Mouse (Mus musculus): ENCODE data around the gene Atn1. TPM values are rescaled to one million over a fixed set of nuclear protein-coding genes. Genes with fewer than 3 reads are reported as not detected.
A peak's percentile ranks its signal among the peaks of the same experiment; 100 is the strongest.

Atn1 gene
- total and polyA plus RNA-seq, 3 experiments: 1.9 to 58.8 (median 58.7) TPM

- peaks cover 38% of the 10 kb centered on the region for H3K4me1 ChIP-seq (ENCODE audit: insufficient read depth, low read depth, low read length)
- TF ChIP-seq GATA2 (IDR thresholded peaks at IDR 0.05; ENCODE audit: borderline replicate concordance, low read depth, low read length): no peak
- TF ChIP-seq CTCF (IDR thresholded peaks at IDR 0.05; ENCODE audit: low read depth, low read length): peak; percentile 98
- H3K4me3 ChIP-seq (ENCODE audit: low read depth, low read length): no peak overlapping the region; the same call in 1 of the 2 replicates
- H3K9me3 ChIP-seq (replicated peaks): no peaks in the 10 kb centered on the region
- peaks cover 69% of the 10 kb centered on the region for H3K27me3 ChIP-seq (ENCODE audit: insufficient read depth, low read length)
- H3K36me3 ChIP-seq (replicated peaks): no peaks in the 10 kb centered on the region
- DNase-seq (ENCODE audit: low spot score): peak; percentile 75
- ATAC-seq (ENCODE audit: extremely low read depth, insufficient number of reproducible peaks, low FRiP score, poor library complexity, severe bottlenecking): peak; percentile 50; the same call in 1 of the 2 replicates
Measured at GRCm38 (mm10) chr6:124759259-124759658, 2.9 kb upstream of the Atn1 start.

GRCm38 (mm10) chr6:124758849-124759232 lies 2.5 kb upstream of the Atn1 start:
- Histone ChIP-seq H3K9me3 (replicated peaks) (no peaks in the 10 kb centered on the region), H3K36me3 (replicated peaks) (no peaks in the 10 kb centered on the region), H3K4me1 (ENCODE audit: insufficient read depth, low read depth, low read length) (peaks cover 38% of the 10 kb centered on the region), H3K27me3 (ENCODE audit: insufficient read depth, low read length) (peaks cover 66% of the 10 kb centered on the region), H3K4me3 (ENCODE audit: low read depth, low read length) (no peak overlapping the region; the same call in 1 of the 2 replicates)
- TF ChIP-seq TAL1 (conservative IDR thresholded peaks at IDR 0.05; ENCODE audit: low read depth, low read length): no peak
- no peak for TF ChIP-seq GATA1 (IDR thresholded peaks at IDR 0.05; ENCODE audit: borderline replicate concordance, low read length)
- TF ChIP-seq POLR2AphosphoS5 (IDR thresholded peaks at IDR 0.05; ENCODE audit: insufficient replicate concordance, low read depth, low read length): no peak
- no peak for TF ChIP-seq CTCF (IDR thresholded peaks at IDR 0.05; ENCODE audit: low read depth, low read length)
- TF ChIP-seq GATA2 (IDR thresholded peaks at IDR 0.05; ENCODE audit: borderline replicate concordance, low read depth, low read length): no peak
- ATAC-seq (ENCODE audit: extremely low read depth, insufficient number of reproducible peaks, low FRiP score, poor library complexity, severe bottlenecking) (no peak), DNase-seq (ENCODE audit: low spot score) (no peak)

DNA sequence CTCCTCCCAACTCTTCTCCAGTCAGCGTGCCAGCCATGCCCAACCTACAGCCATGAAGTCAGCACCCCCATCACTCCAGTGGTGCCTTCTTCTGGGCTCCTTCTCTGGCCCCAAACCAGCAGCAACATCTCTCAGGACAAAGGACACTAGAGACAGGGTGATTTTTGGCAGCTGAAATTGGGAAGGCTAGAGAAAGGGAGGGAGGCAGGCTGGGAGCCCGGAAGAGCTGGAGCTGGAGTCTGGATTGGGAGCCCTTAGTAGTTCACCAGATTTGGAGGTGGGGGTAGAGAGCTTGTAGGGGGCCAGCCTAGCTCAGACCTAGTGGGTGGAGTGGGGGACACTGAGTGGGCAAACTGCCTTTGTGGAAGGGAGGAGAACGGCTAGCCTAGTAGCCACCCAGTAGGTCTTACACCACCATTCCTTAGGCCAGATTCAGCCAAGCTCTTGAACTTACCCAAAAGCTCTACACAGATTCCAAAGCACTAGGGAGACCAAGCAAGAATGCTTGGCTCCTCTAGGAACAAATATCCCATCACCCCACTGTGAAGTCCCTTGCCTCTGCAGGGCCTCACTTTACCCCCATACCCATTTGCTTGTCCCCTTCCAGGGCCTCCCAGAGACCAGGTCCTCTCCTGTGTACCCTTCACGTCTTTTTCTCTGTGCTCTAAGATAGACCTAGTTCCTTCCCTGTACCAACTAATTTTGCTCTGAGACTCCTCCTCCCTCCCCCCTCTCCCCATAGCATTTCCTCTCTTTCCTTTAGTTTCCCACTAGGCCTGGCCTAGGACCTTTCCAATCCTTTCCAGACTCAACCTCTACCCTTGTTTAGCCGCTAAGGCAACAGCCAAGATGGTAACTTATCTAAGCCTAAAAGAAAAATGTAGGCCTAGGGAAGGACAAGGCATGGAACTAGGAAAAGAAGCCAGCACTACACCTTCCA lies 1.9 kb upstream of the Atn1 start:
- no peak for DNase-seq (ENCODE audit: low spot score)
- H3K4me1 ChIP-seq (ENCODE audit: insufficient read depth, low read depth, low read length): peaks cover 38% of the 10 kb centered on the region
- no peak overlapping the region for H3K4me3 ChIP-seq (ENCODE audit: low read depth, low read length)
- TF ChIP-seq CTCF (IDR thresholded peaks at IDR 0.05; ENCODE audit: low read depth, low read length) (no peak), POLR2AphosphoS5 (IDR thresholded peaks at IDR 0.05; ENCODE audit: insufficient replicate concordance, low read depth, low read length) (no peak), TAL1 (conservative IDR thresholded peaks at IDR 0.05; ENCODE audit: low read depth, low read length) (no peak), GATA2 (IDR thresholded peaks at IDR 0.05; ENCODE audit: borderline replicate concordance, low read depth, low read length) (no peak), GATA1 (IDR thresholded peaks at IDR 0.05; ENCODE audit: borderline replicate concordance, low read length) (no peak)
- no peaks in the 10 kb centered on the region for H3K9me3 ChIP-seq (replicated peaks)
- H3K36me3 ChIP-seq (replicated peaks): no peaks in the 10 kb centered on the region
- no peak for ATAC-seq (ENCODE audit: extremely low read depth, insufficient number of reproducible peaks, low FRiP score, poor library complexity, severe bottlenecking)
- peaks cover 64% of the 10 kb centered on the region for H3K27me3 ChIP-seq (ENCODE audit: insufficient read depth, low read length)

GRCm38 (mm10) chr6:124757351-124757880 lies 1.1 kb upstream of the Atn1 start:
- Histone ChIP-seq H3K9me3 (replicated peaks) (no peaks in the 10 kb centered on the region), H3K4me1 (ENCODE audit: insufficient read depth, low read depth, low read length) (peaks cover 38% of the 10 kb centered on the region), H3K36me3 (replicated peaks) (no peaks in the 10 kb centered on the region), H3K27me3 (ENCODE audit: insufficient read depth, low read length) (peaks cover 57% of the 10 kb centered on the region), H3K4me3 (ENCODE audit: low read depth, low read length) (no peak overlapping the region)
- ATAC-seq (ENCODE audit: extremely low read depth, insufficient number of reproducible peaks, low FRiP score, poor library complexity, severe bottlenecking): no peak
- DNase-seq (ENCODE audit: low spot score): no peak
- TF ChIP-seq GATA2 (IDR thresholded peaks at IDR 0.05; ENCODE audit: borderline replicate concordance, low read depth, low read length) (no peak), POLR2AphosphoS5 (IDR thresholded peaks at IDR 0.05; ENCODE audit: insufficient replicate concordance, low read depth, low read length) (no peak), TAL1 (conservative IDR thresholded peaks at IDR 0.05; ENCODE audit: low read depth, low read length) (no peak), CTCF (IDR thresholded peaks at IDR 0.05; ENCODE audit: low read depth, low read length) (no peak), GATA1 (IDR thresholded peaks at IDR 0.05; ENCODE audit: borderline replicate concordance, low read length) (no peak)

DNA sequence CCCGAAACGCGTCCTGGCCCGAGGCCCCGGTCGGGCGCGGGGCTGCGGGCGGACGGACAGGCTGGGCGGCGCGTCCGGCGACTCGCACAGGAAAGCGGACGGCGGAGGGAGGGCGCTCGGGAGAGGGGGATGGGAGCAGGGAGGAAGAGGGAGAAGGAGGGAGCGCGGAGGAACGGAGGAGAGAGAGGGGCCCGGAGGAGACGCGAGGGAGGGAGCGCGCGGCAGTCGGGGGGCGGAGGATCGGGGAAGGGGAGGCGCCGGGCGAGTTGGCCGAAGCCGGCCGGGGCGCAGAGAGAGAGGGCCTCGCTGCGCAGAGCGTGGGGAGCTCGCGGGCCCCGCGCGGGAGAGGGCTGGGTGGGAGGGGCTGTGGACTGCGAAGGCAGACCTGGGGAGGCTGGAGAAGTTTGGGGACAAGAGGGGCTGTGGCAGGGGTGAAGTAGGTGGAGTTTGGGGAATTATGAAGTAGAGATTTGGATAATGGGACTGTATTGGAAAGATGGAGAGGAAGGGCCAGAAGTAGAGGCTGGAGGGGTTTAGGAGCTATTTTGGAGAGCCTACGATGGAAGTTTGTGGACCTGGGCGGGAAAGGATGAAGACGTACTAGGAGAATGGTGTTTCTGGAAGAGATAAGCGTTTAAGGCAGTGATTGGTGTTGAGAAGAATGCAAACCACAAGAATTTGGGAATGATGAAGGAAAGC lies 477 bp upstream of the Atn1 start:
- Histone ChIP-seq H3K27me3 (ENCODE audit: insufficient read depth, low read length) (peaks cover 60% of the 10 kb centered on the region), H3K4me1 (ENCODE audit: insufficient read depth, low read depth, low read length) (peaks cover 38% of the 10 kb centered on the region), H3K4me3 (ENCODE audit: low read depth, low read length) (peak overlapping the region; percentile 74), H3K36me3 (replicated peaks) (no peaks in the 10 kb centered on the region), H3K9me3 (replicated peaks) (no peaks in the 10 kb centered on the region)
- TF ChIP-seq CTCF (IDR thresholded peaks at IDR 0.05; ENCODE audit: low read depth, low read length): no peak
- no peak for TF ChIP-seq GATA1 (IDR thresholded peaks at IDR 0.05; ENCODE audit: borderline replicate concordance, low read length)
- TF ChIP-seq TAL1 (conservative IDR thresholded peaks at IDR 0.05; ENCODE audit: low read depth, low read length): no peak
- TF ChIP-seq POLR2AphosphoS5 (IDR thresholded peaks at IDR 0.05; ENCODE audit: insufficient replicate concordance, low read depth, low read length): no peak
- no peak for TF ChIP-seq GATA2 (IDR thresholded peaks at IDR 0.05; ENCODE audit: borderline replicate concordance, low read depth, low read length)
- ATAC-seq (ENCODE audit: extremely low read depth, insufficient number of reproducible peaks, low FRiP score, poor library complexity, severe bottlenecking) (peak; percentile 40), DNase-seq (ENCODE audit: low spot score) (peak; percentile 58)

GRCm38 (mm10) chr6:124755306-124755705 lies 1.0 kb downstream of the Atn1 start:
- TF ChIP-seq GATA2 (IDR thresholded peaks at IDR 0.05; ENCODE audit: borderline replicate concordance, low read depth, low read length) (no peak), POLR2AphosphoS5 (IDR thresholded peaks at IDR 0.05; ENCODE audit: insufficient replicate concordance, low read depth, low read length) (no peak), GATA1 (IDR thresholded peaks at IDR 0.05; ENCODE audit: borderline replicate concordance, low read length) (no peak), TAL1 (conservative IDR thresholded peaks at IDR 0.05; ENCODE audit: low read depth, low read length) (no peak), CTCF (IDR thresholded peaks at IDR 0.05; ENCODE audit: low read depth, low read length) (no peak)
- ATAC-seq (ENCODE audit: extremely low read depth, insufficient number of reproducible peaks, low FRiP score, poor library complexity, severe bottlenecking) (no peak), DNase-seq (ENCODE audit: low spot score) (no peak)
- Histone ChIP-seq H3K4me3 (ENCODE audit: low read depth, low read length) (no peak overlapping the region; the same call in 1 of the 2 replicates), H3K36me3 (replicated peaks) (no peaks in the 10 kb centered on the region), H3K4me1 (ENCODE audit: insufficient read depth, low read depth, low read length) (peaks cover 41% of the 10 kb centered on the region), H3K27me3 (ENCODE audit: insufficient read depth, low read length) (peaks cover 47% of the 10 kb centered on the region), H3K9me3 (replicated peaks) (no peaks in the 10 kb centered on the region)

Measured in G1E (cell line).